Comparison of ENCODE assay signal across 17 mouse cellular contexts in the genomic region with DNA sequence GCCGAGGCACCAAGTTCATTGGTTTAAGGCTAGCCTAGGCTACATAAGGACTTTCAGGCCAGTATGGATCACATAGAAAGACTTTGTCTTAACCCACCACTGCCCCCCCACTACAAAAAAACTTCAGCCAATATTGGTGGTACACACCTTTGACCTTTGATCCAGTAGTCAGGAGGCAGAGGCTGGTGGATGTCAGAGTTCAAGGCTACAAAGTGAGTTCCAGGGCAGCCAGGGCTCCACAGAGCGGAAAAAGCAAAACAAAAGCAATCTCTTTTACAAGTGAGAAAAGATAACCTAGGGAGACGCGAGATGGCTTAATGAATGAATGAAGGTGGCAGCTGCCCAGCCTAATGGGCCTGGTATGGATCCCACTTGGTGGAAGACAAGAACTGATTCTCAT.
"Had no signal": no experiment of that assay in that cellular context is flagged by ENCODE, and none has a peak within 500 bp of the region (broad histone marks: within the 10 kb centered on the region; RNA-seq: fewer than 3 reads in every experiment).

No protein-coding gene starts in this region.

- H3K36me3 ChIP-seq: lung, embryonic 15.5 days; midbrain, embryonic 13.5 days; midbrain, embryonic 15.5 days; neural tube, embryonic 13.5 days; neural tube, embryonic 15.5 days had no signal

- H3K4me2 ChIP-seq: lung, embryonic 15.5 days; midbrain, embryonic 11.5 days; midbrain, embryonic 13.5 days; midbrain, embryonic 15.5 days; neural tube, embryonic 13.5 days; neural tube, embryonic 15.5 days had no signal

- H3K4me3 ChIP-seq: lung, embryonic 15.5 days; midbrain, embryonic 13.5 days; midbrain, embryonic 15.5 days; neural tube, embryonic 13.5 days; neural tube, embryonic 15.5 days had no signal

- DNase-seq: lung, adult 2 months; lung, postnatal 14 days; lung, postnatal 36 days; retina, postnatal 1 day; right cerebral cortex, adult 18-20 months; right cerebral cortex, postnatal 25 days; right cerebral cortex, postnatal 4 days; spleen, adult 18-20 months; thymus, adult 18-20 months had no signal

- H3K4me1 ChIP-seq: lung, embryonic 15.5 days; midbrain, embryonic 15.5 days; neural tube, embryonic 13.5 days; neural tube, embryonic 15.5 days had no signal

- H3K27ac ChIP-seq: lung, embryonic 15.5 days; macrophage; midbrain, embryonic 13.5 days; midbrain, embryonic 15.5 days; neural tube, embryonic 13.5 days; neural tube, embryonic 15.5 days had no signal

- H3K9me3 ChIP-seq: lung, embryonic 15.5 days; megakaryocyte, embryonic 14.5 days; midbrain, embryonic 13.5 days; midbrain, embryonic 15.5 days; neural tube, embryonic 13.5 days; neural tube, embryonic 15.5 days had no signal

- H3K27me3 ChIP-seq: lung, embryonic 15.5 days; midbrain, embryonic 13.5 days; midbrain, embryonic 15.5 days; neural tube, embryonic 13.5 days; neural tube, embryonic 15.5 days had no signal

- ATAC-seq: midbrain, embryonic 13.5 days; midbrain, embryonic 15.5 days had no signal

- H3K9ac ChIP-seq: lung, embryonic 15.5 days; midbrain, embryonic 13.5 days; midbrain, embryonic 15.5 days; neural tube, embryonic 13.5 days; neural tube, embryonic 15.5 days had no signal
